Mouse (Mus musculus) hindbrain, embryonic 11.5 days (tissue): Measurements from ENCODE around the gene Gm28079. TPM values are rescaled to one million over a fixed set of nuclear protein-coding genes. Genes with fewer than 3 reads are reported as not detected.
"Not testable (repeated sequence)": the region's sequence is repeated elsewhere in the genome, so short reads cannot be mapped to it uniquely, and the experiment has no call there.

Experiments used
- ATAC-seq: fragments of 200-750 bp; cut with Nextera tagmentation; 2 replicates; pipeline ENCODE4 v1.8.0; 2017; ENCODE audit warnings: mild to moderate bottlenecking, moderate TSS enrichment, moderate library complexity; ENCODE audit not compliant: low FRiP score
- DNase-seq: peaks from one replicate; pipeline ENCODE4 v3.0.0-alpha.2; 2015; ENCODE audit warnings: low spot score
- H3K27ac ChIP-seq: fragments of 300-500 bp; sonication (generic); 2 replicates; pipeline ENCODE4 v1.5.1; 2014; ENCODE audit warnings: mild to moderate bottlenecking, low read depth, low read length
- H3K27me3 ChIP-seq: fragments of 300-500 bp; sonication (generic); 2 replicates; pipeline ENCODE4 v1.6.1; 2014; ENCODE audit warnings: mild to moderate bottlenecking, low read length, moderate library complexity, mixed read lengths; ENCODE audit not compliant: control insufficient read depth, insufficient read depth
- H3K36me3 ChIP-seq: fragments of 300-500 bp; sonication (generic); 2 replicates; pipeline ENCODE4 v1.6.1; 2014; ENCODE audit warnings: mild to moderate bottlenecking, low read length, moderate library complexity, mixed read lengths; ENCODE audit not compliant: control insufficient read depth, insufficient read depth
- H3K4me1 ChIP-seq: fragments of 300-500 bp; sonication (generic); replicated peaks from 2 replicates; pipeline ENCODE4 v1.6.1; 2014; ENCODE audit warnings: low read length, mixed read lengths; ENCODE audit not compliant: control insufficient read depth, insufficient read depth
- H3K4me2 ChIP-seq: fragments of 300-500 bp; sonication (generic); replicated peaks from 2 replicates; pipeline ENCODE4 v1.6.1; 2014; ENCODE audit warnings: mild to moderate bottlenecking, low read depth, low read length
- H3K4me3 ChIP-seq: fragments of 300-500 bp; sonication (generic); 2 replicates; pipeline ENCODE4 v1.5.1; 2014; ENCODE audit warnings: low read depth, low read length
- H3K9ac ChIP-seq: fragments of 300-500 bp; sonication (generic); 2 replicates; pipeline ENCODE4 v1.6.1; 2014; ENCODE audit warnings: low read depth, low read length
- H3K9me3 ChIP-seq: fragments of 300-500 bp; sonication (generic); 2 replicates; pipeline ENCODE4 v1.6.1; 2016; ENCODE audit warnings: low read length; ENCODE audit not compliant: control insufficient read depth
- WGBS: fragments of 180-500 bp; shearing (Covaris S2); extraction: QIAGEN DNeasy Blood & Tissue Kit; methylation state at CpG from one replicate; pipeline ENCODE4 v1.1.7; 2014; 5-methylcytosine and 5-hydroxymethylcytosine counted together
- polyA plus RNA-seq: library from polyadenylated mRNA; unstranded; fragments of >200 nt; fragmentation: Nextera tagmentation; extraction: Ambion mirVana; gene quantifications from 2 replicates; pipeline ENCODE4 v1.2.1, GENCODE M21; 2014

Gene Gm28079
- not detected in 2 replicates for polyA plus RNA-seq

DNA sequence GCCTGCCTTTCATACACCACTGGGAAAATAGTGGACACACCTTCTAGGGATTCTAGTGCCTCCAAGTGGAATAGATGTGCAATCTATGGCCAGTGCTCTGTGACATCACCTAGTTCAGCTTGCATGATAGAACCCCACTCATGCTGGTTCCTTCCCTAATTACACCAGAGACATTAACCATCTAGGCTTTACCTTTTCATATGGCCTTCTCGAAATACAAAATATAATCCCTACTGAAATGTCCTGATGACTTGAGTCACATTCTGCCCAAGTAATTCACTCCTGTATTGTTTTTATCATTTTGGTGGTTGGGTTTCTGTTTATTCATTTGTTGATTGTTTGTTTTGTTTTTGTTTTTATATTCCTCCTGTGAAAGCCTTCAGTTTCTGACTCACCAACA, at the start of gene Gm28079:
Gm28079 (minus strand) TSS at position 101 of the 400 bp plus-strand sequence.
- no CpG with 5 or more reads among the region's 1 CpGs for WGBS
- not testable (repeated sequence) for DNase-seq, H3K4me2 ChIP-seq, H3K27me3 ChIP-seq, H3K9me3 ChIP-seq, H3K4me1 ChIP-seq, ATAC-seq, H3K36me3 ChIP-seq, H3K27ac ChIP-seq, H3K9ac ChIP-seq, H3K4me3 ChIP-seq
